Comparison of ENCODE assay signal across 7 mouse cellular contexts in genomic region chr19:15667889-15668623, GRCm38 (mm10).
DNase-seq lines count a peak whose midpoint lies in the region; ATAC-seq and TF ChIP-seq lines count a peak whose summit lies in the region.

No protein-coding gene starts in this region.

- no peak overlapping the region for H3K9ac ChIP-seq in stomach, embryonic 14.5 days (replicated peaks; ENCODE audit: low read depth, low read length)
- no peak overlapping the region for H3K9ac ChIP-seq in stomach, postnatal 0 days (ENCODE audit: low read length)
- no peak overlapping the region for H3K9ac ChIP-seq in hindbrain, embryonic 14.5 days
- H3K9ac ChIP-seq in limb, embryonic 14.5 days (ENCODE audit: low read depth, low read length, severe bottlenecking) = no peak overlapping the region

- no peaks in the 10 kb centered on the region for H3K9me3 ChIP-seq in stomach, embryonic 14.5 days (ENCODE audit: control insufficient read depth, low read depth, low read length)
- no peaks in the 10 kb centered on the region for H3K9me3 ChIP-seq in stomach, postnatal 0 days (ENCODE audit: control insufficient read depth, low read length)
- H3K9me3 ChIP-seq in hindbrain, embryonic 14.5 days (ENCODE audit: control insufficient read depth, low read length) = no peaks in the 10 kb centered on the region
- H3K9me3 ChIP-seq in limb, embryonic 14.5 days (ENCODE audit: control insufficient read depth, low read length) = no peaks in the 10 kb centered on the region

- ATAC-seq in stomach, embryonic 14.5 days (ENCODE audit: insufficient number of reproducible peaks, insufficient read depth, low FRiP score, low read depth) = no peak
- ATAC-seq in stomach, postnatal 0 days (ENCODE audit: low FRiP score, low TSS enrichment) = no peak
- peak; percentile 56; the same call in 1 of the 2 replicates for ATAC-seq in hindbrain, embryonic 14.5 days (ENCODE audit: low FRiP score)
- ATAC-seq in limb, embryonic 14.5 days (ENCODE audit: low FRiP score, low read depth) = peak; percentile 79
- ATAC-seq in inflammation-experienced regulatory T-cells, adult 6 months = no peak

- TF ChIP-seq EP300 in stomach, postnatal 0 days (optimal IDR thresholded peaks at IDR 0.05) = no peak

- H3K27ac ChIP-seq in stomach, embryonic 14.5 days (ENCODE audit: low read length) = peak overlapping the region; percentile 8; the same call in 1 of the 2 replicates
- H3K27ac ChIP-seq in stomach, postnatal 0 days (replicated peaks) = no peak overlapping the region
- peak overlapping the region; percentile 44 for H3K27ac ChIP-seq in hindbrain, embryonic 14.5 days
- H3K27ac ChIP-seq in limb, embryonic 14.5 days (replicated peaks; ENCODE audit: low read depth, low read length) = 0 out of 2 replicates have a peak overlapping the region, but pooled peaks have one; percentile 26

- no peak overlapping the region for H3K4me3 ChIP-seq in stomach, embryonic 14.5 days (ENCODE audit: low read depth, low read length)
- no peak overlapping the region for H3K4me3 ChIP-seq in stomach, postnatal 0 days (ENCODE audit: low read depth, low read length)
- no peak overlapping the region for H3K4me3 ChIP-seq in hindbrain, embryonic 14.5 days (replicated peaks; ENCODE audit: low read length)
- H3K4me3 ChIP-seq in limb, embryonic 14.5 days (replicated peaks; ENCODE audit: low read length) = no peak overlapping the region

- H3K36me3 ChIP-seq in stomach, embryonic 14.5 days (ENCODE audit: control insufficient read depth, insufficient read depth, low read length) = no peaks in the 10 kb centered on the region
- no peaks in the 10 kb centered on the region for H3K36me3 ChIP-seq in stomach, postnatal 0 days (ENCODE audit: control insufficient read depth, insufficient read depth, low read length)
- H3K36me3 ChIP-seq in hindbrain, embryonic 14.5 days (replicated peaks; ENCODE audit: control insufficient read depth, insufficient read depth) = no peaks in the 10 kb centered on the region
- no peaks in the 10 kb centered on the region for H3K36me3 ChIP-seq in limb, embryonic 14.5 days (ENCODE audit: control insufficient read depth, insufficient read depth, low read length)

- TF ChIP-seq CTCF in stomach, postnatal 0 days (IDR thresholded peaks at IDR 0.05; ENCODE audit: low read depth) = no peak

- peaks cover 10% of the 10 kb centered on the region; the same call in 1 of the 2 replicates for H3K4me1 ChIP-seq in stomach, embryonic 14.5 days (ENCODE audit: control insufficient read depth, insufficient read depth, low read length)
- H3K4me1 ChIP-seq in stomach, postnatal 0 days (replicated peaks; ENCODE audit: control insufficient read depth, insufficient read depth) = no peaks in the 10 kb centered on the region
- H3K4me1 ChIP-seq in hindbrain, embryonic 14.5 days (replicated peaks; ENCODE audit: control insufficient read depth, insufficient read depth, low read length) = peaks cover 27% of the 10 kb centered on the region
- H3K4me1 ChIP-seq in limb, embryonic 14.5 days (ENCODE audit: control insufficient read depth, insufficient read depth, low read length) = peaks cover 12% of the 10 kb centered on the region; the same call in 1 of the 2 replicates

- WGBS in stomach, embryonic 14.5 days = 26% methylated on average over 13 of the region's 13 CpGs
- 41% methylated on average over 13 of the region's 13 CpGs for WGBS in stomach, postnatal 0 days
- 17% methylated on average over 13 of the region's 13 CpGs for WGBS in hindbrain, embryonic 14.5 days
- 12% methylated on average over 13 of the region's 13 CpGs for WGBS in limb, embryonic 14.5 days

- H3K27me3 ChIP-seq in stomach, embryonic 14.5 days (ENCODE audit: control insufficient read depth, insufficient read depth, low read length) = no peaks in the 10 kb centered on the region
- no peaks in the 10 kb centered on the region for H3K27me3 ChIP-seq in stomach, postnatal 0 days (ENCODE audit: control insufficient read depth, insufficient read depth, low read length)
- no peaks in the 10 kb centered on the region for H3K27me3 ChIP-seq in hindbrain, embryonic 14.5 days (ENCODE audit: control insufficient read depth, insufficient read depth, low read length)
- H3K27me3 ChIP-seq in limb, embryonic 14.5 days (ENCODE audit: control insufficient read depth, insufficient read depth, low read length) = no peaks in the 10 kb centered on the region

- no peak for TF ChIP-seq POLR2A in limb, embryonic 14.5 days (IDR thresholded peaks at IDR 0.05; ENCODE audit: borderline replicate concordance, extremely low read depth, insufficient read depth, insufficient read length)

- DNase-seq in stomach, postnatal 0 days (ENCODE audit: low spot score) = no peak
- DNase-seq in embryo, embryonic 10 days (ENCODE audit: low spot score) = peak; percentile 59
- DNase-seq in hindbrain, embryonic 14.5 days (ENCODE audit: low spot score) = peak; percentile 56
- DNase-seq in limb, embryonic 14.5 days (ENCODE audit: low spot score) = peak; percentile 31
- DNase-seq in left cerebral cortex, adult 11 months (ENCODE audit: low spot score) = no peak

- H3K4me2 ChIP-seq in stomach, embryonic 14.5 days (replicated peaks; ENCODE audit: low read depth, low read length) = no peak overlapping the region
- no peak overlapping the region for H3K4me2 ChIP-seq in stomach, postnatal 0 days (replicated peaks; ENCODE audit: low read depth)
- no peak overlapping the region for H3K4me2 ChIP-seq in hindbrain, embryonic 14.5 days (replicated peaks)
- H3K4me2 ChIP-seq in limb, embryonic 14.5 days (replicated peaks; ENCODE audit: low read depth, low read length, severe bottlenecking) = no peak overlapping the region

Comparison
In these comparisons a context has a peak if more than half of its experiments do, and no peak if none do; other contexts are left out.
1. ATAC-seq: peak in hindbrain, embryonic 14.5 days (single experiment) and limb, embryonic 14.5 days (single experiment); none in stomach, embryonic 14.5 days (single experiment), stomach, postnatal 0 days (single experiment) and inflammation-experienced regulatory T-cells, adult 6 months (single experiment).
2. DNase-seq: peak in embryo, embryonic 10 days (single experiment), hindbrain, embryonic 14.5 days (single experiment) and limb, embryonic 14.5 days (single experiment); none in stomach, postnatal 0 days (single experiment) and left cerebral cortex, adult 11 months (single experiment).